Mouse (Mus musculus): ENCODE measurements at regions not wholly inside any gene's neighbourhood (a gene's known extent, or its start where the extent isn't known, plus 50 kb on each side); places are given as distances from the start of the nearest gene placed in this dataset.

- no peak for TF ChIP-seq GATA1 (IDR thresholded peaks at IDR 0.05; ENCODE audit: low read length)
- no peak for TF ChIP-seq TAL1 (IDR thresholded peaks at IDR 0.05; ENCODE audit: low read length)
Observed at GRCm38 (mm10) chr7:69950221-69950670, 416.3 kb downstream of the Nr2f2 start.

All from erythroblast, embryonic 14.5 days (primary cell).